Mouse (Mus musculus): ENCODE measurements at regions not wholly inside any gene's neighbourhood (a gene's known extent, or its start where the extent isn't known, plus 50 kb on each side); places are given as distances from the start of the nearest gene placed in this dataset.

DNA sequence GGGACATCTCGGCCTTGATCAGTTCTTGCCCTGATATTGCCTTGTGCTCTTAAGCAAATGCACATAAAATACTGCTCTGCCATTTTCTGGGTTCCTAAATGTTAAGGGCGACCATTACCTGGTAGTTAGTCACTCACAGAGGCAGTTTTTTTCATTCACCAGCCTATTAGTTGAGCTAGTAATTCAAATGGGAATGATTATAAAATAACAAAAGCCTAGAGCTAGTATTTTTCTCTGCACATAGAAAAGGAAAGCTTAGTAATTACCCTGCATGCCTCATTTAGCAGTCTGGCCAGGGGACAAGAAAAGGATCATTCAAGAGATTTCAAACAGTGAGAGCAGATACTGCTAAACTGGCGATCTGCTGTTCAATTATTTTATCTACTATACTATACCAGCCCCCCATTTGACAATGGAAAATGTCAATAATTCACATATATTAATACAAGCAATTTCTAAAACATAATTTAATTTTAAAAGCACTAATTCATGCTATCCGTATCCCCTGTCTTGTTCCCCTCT, 645.1 kb downstream of the Pdha2 start:
- CTCF ChIA-PET: no interaction called here

- CTCF ChIA-PET: no interaction called here
These were observed 657.4 kb downstream of the Pdha2 start for GRCm38 (mm10) chr3:140554736-140555135.

DNA sequence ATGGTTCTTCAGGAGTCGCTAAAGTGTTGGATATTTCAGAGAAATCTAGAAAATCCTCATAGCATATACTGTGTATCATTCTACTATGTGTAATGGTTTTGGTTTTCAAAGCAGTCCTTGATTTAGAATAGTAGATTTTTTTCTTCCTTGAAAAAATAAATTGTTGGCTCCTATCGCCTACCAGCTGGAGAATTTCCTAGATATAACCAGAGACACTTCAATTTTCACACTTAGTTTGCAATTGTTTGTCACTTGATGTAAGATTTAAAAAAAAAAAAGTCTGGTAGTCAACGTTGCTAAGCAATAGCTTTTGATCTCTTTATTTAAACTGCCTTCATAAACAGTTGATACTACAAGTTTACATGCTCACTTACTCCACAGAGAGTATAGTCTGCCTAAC, 663.7 kb downstream of the Pdha2 start:
- CTCF ChIA-PET: no interaction called here

DNA sequence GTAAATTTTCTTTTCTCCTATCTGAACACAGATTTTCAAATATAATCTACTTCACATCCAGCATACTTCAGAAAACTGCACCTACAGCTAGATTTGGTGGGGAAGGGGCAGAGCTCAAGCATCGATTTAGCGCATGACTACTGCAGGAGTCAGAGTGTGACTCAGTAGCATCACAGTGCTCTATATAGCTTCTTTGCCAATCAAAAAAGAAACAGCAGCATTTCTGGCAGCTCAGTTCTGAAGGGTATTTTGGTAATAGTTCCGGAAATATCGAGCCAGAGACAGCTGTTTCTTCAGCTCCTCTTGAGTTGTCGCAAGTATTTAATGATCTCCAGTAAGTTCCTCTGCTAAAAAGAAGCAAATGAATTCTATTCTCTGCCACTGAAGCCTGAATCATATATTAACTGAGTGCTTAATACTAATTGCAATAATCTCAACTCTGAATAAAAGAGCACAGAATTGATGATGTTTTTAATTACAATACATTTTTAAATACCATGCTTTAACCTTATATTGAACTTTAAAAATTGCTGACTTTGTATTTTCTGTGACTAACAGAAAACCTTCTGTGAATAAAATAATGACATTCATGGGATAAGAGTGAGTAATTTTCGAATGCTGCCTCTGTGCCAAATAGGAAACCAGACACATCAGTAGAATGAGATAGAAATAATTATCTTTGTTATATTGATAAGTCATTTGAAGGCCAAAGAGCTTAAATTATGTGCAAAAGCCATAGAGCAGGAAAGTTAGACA, 680.2 kb downstream of the Pdha2 start:
- CTCF ChIA-PET: no interaction called here

GRCm38 (mm10) chr3:140521653-140522278, 690.4 kb downstream of the Pdha2 start:
- CTCF ChIA-PET: no interaction called here

GRCm38 (mm10) chr3:140510835-140511234, 701.3 kb downstream of the Pdha2 start:
- CTCF ChIA-PET: no interaction called here

DNA sequence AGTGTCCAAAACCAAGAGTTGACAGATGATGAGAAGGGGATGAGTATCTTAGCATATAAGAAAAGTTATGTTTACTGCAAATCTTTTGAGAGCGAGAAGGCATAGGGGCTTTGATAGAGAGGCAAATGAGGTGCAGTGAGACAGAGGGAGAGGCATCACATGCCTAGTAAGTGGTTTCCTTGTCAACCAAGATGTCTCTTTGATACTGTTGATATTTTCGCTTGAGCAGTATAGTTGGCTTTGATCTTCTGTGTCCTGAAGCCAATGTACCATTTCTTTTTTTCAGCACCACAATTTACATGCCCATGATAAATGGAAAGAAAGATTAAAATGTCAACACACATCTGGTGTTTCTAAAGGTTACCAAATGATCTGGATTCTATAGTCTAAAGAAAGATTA, 702.1 kb downstream of the Pdha2 start:
- CTCF ChIA-PET: interaction anchor here (0.6 kb wide), 1 partner anchor 765 kb away, joined by 6 read pairs; no protein-coding TSS in a partner anchor

GRCm38 (mm10) chr3:140494134-140494533, 718.0 kb downstream of the Pdha2 start:
- CTCF ChIA-PET: no interaction called here

- CTCF ChIA-PET: no interaction called here
These were observed 734.4 kb downstream of the Pdha2 start for GRCm38 (mm10) chr3:140477670-140478208.

DNA sequence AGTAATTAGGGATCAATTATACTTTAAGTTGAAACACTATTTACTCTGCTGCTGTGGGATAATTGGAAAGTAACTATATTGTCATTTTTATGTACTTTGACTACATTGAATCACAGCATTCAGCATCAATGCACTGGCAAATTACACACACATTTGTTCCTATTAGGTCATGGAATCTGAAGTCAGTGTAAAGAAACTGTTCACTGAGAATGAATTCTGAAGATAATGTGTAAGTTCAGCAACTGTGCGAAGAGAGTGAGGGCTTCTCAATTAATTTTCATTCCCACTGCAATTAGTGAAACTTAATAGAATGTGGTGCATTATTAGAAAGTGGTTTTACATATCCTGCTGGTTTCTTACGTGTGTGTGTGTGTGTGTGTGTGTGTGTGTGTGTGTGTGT, 735.6 kb downstream of the Pdha2 start:
- CTCF ChIA-PET: no interaction called here

DNA sequence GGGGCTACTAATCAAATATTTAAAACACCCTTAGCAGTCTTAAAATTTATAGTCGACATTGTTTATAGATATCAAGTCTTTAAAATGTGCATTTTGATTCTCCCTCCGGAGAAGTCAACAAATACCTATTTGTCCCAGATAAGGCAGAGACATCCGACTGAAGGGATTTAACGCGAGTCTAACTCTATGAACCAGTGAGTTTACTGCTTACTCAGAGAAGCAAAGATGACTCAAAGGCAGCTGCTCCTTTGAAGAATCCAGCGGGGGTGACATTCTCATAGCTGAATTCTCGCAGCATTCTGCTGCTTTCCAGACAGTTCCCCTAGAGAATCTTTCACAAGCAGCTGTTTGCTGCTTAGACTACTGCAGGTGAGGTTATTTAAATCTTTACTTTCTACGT, 759.6 kb downstream of the Pdha2 start:
- CTCF ChIA-PET: no interaction called here

GRCm38 (mm10) chr3:140451148-140451547, 761.0 kb downstream of the Pdha2 start:
- CTCF ChIA-PET: no interaction called here

- CTCF ChIA-PET: no interaction called here
These were observed 802.9 kb downstream of the Pdha2 start for GRCm38 (mm10) chr3:140409239-140409638.
